Mouse (Mus musculus) neural tube, embryonic 13.5 days (tissue): Measurements from ENCODE around the gene Add3. TPM values are rescaled to one million over a fixed set of nuclear protein-coding genes. Genes with fewer than 3 reads are reported as not detected.

Experiments used
- ATAC-seq: fragments of 200-750 bp; cut with Nextera tagmentation; 2 replicates; pipeline ENCODE4 v1.8.0; 2017; ENCODE audit warnings: low read depth, mild to moderate bottlenecking, moderate TSS enrichment, moderate library complexity
- H3K27ac ChIP-seq: fragments of 300-500 bp; sonication (generic); replicated peaks from 2 replicates; pipeline ENCODE4 v1.5.1; 2015; ENCODE audit warnings: moderate library complexity, mild to moderate bottlenecking, inconsistent platforms
- H3K27me3 ChIP-seq: fragments of 300-500 bp; sonication (generic); 2 replicates; pipeline ENCODE4 v1.6.1; 2015; ENCODE audit warnings: mild to moderate bottlenecking, inconsistent platforms
- H3K36me3 ChIP-seq: fragments of 300-500 bp; sonication (generic); 2 replicates; pipeline ENCODE4 v1.6.1; 2015; ENCODE audit warnings: mild to moderate bottlenecking, inconsistent platforms
- H3K4me1 ChIP-seq: fragments of 300-500 bp; sonication (generic); replicated peaks from 2 replicates; pipeline ENCODE4 v1.6.1; 2015; ENCODE audit warnings: inconsistent platforms
- H3K4me2 ChIP-seq: fragments of 300-500 bp; sonication (generic); 2 replicates; pipeline ENCODE4 v1.6.1; 2015; ENCODE audit warnings: inconsistent platforms, mild to moderate bottlenecking, moderate library complexity
- H3K4me3 ChIP-seq: fragments of 300-500 bp; sonication (generic); 2 replicates; pipeline ENCODE4 v1.5.1; 2015; ENCODE audit warnings: mild to moderate bottlenecking, inconsistent platforms
- H3K9ac ChIP-seq: fragments of 300-500 bp; sonication (generic); 2 replicates; pipeline ENCODE4 v1.6.1; 2015; ENCODE audit warnings: moderate library complexity, mild to moderate bottlenecking, inconsistent platforms
- H3K9me3 ChIP-seq: fragments of 300-500 bp; sonication (generic); 2 replicates; pipeline ENCODE4 v1.6.1; 2016; ENCODE audit warnings: inconsistent platforms
- WGBS: fragments of 180-500 bp; shearing (Covaris S2); methylation state at CpG from one replicate; pipeline ENCODE4 v1.1.7; 2015; 5-methylcytosine and 5-hydroxymethylcytosine counted together
- polyA plus RNA-seq: library from polyadenylated mRNA; unstranded; fragments of >200 nt; fragmentation: Nextera tagmentation; extraction: Ambion mirVana; gene quantifications from 2 replicates; pipeline ENCODE4 v1.2.1, GENCODE M21; 2015

Add3 gene
- polyA plus RNA-seq, 1 experiment from 2014 or later, result 35.6 TPM

GRCm38 (mm10) chr19:53119255-53119795 is 20.9 kb upstream of the Add3 start:
- Histone ChIP-seq H3K4me3 (no peak overlapping the region), H3K9ac (no peak overlapping the region), H3K9me3 (no peaks in the 10 kb centered on the region), H3K4me1 (no peaks in the 10 kb centered on the region), H3K4me2 (no peak overlapping the region), H3K27me3 (no peaks in the 10 kb centered on the region), H3K36me3 (no peaks in the 10 kb centered on the region), H3K27ac (no peak overlapping the region)
- no peak for ATAC-seq
- WGBS, result 87% methylated on average over 8 of the region's 8 CpGs

- no peak for ATAC-seq
- Histone ChIP-seq H3K4me2 (no peak overlapping the region), H3K27me3 (no peaks in the 10 kb centered on the region), H3K4me3 (no peak overlapping the region), H3K9ac (no peak overlapping the region), H3K27ac (no peak overlapping the region), H3K9me3 (no peaks in the 10 kb centered on the region), H3K36me3 (no peaks in the 10 kb centered on the region), H3K4me1 (no peaks in the 10 kb centered on the region)
- 63% methylated on average over 3 of the region's 3 CpGs for WGBS
These were observed 19.8 kb upstream of the Add3 start for GRCm38 (mm10) chr19:53120483-53120882.

- H3K36me3 ChIP-seq, result no peaks in the 10 kb centered on the region
- H3K4me1 ChIP-seq, result no peaks in the 10 kb centered on the region
- ATAC-seq, result no peak
- WGBS, result 90% methylated on average over 6 of the region's 6 CpGs
- no peak overlapping the region for H3K27ac ChIP-seq
- peaks cover 5% of the 10 kb centered on the region; the same call in 1 of the 2 replicates for H3K27me3 ChIP-seq
- no peaks in the 10 kb centered on the region for H3K9me3 ChIP-seq
- H3K4me2 ChIP-seq, result no peak overlapping the region
- no peak overlapping the region for H3K4me3 ChIP-seq
- H3K9ac ChIP-seq, result no peak overlapping the region
These were observed 17.5 kb upstream of the Add3 start for GRCm38 (mm10) chr19:53122641-53123241.

GRCm38 (mm10) chr19:53123301-53123700 is 16.9 kb upstream of the Add3 start:
- Histone ChIP-seq H3K4me1 (peaks cover 4% of the 10 kb centered on the region; the same call in 1 of the 2 replicates), H3K4me3 (no peak overlapping the region), H3K36me3 (no peaks in the 10 kb centered on the region), H3K9ac (no peak overlapping the region), H3K4me2 (no peak overlapping the region), H3K9me3 (no peaks in the 10 kb centered on the region), H3K27ac (no peak overlapping the region), H3K27me3 (peaks cover 10% of the 10 kb centered on the region)
- whole genome bisulfite sequencing, result 80% methylated on average over 5 of the region's 5 CpGs
- ATAC-seq, result no peak

GRCm38 (mm10) chr19:53125679-53126078 is 14.6 kb upstream of the Add3 start:
- H3K36me3 ChIP-seq, result no peaks in the 10 kb centered on the region
- H3K27ac ChIP-seq, result no peak overlapping the region
- ATAC-seq, result no peak
- peaks cover 18% of the 10 kb centered on the region for H3K27me3 ChIP-seq
- H3K4me3 ChIP-seq, result no peak overlapping the region
- H3K4me2 ChIP-seq, result no peak overlapping the region
- no peaks in the 10 kb centered on the region for H3K9me3 ChIP-seq
- WGBS, result 85% methylated on average over 2 of the region's 2 CpGs
- peaks cover 4% of the 10 kb centered on the region; the same call in 1 of the 2 replicates for H3K4me1 ChIP-seq
- no peak overlapping the region for H3K9ac ChIP-seq

- WGBS, result 94% methylated on average over 3 of the region's 4 CpGs
- Histone ChIP-seq H3K36me3 (no peaks in the 10 kb centered on the region), H3K9me3 (no peaks in the 10 kb centered on the region), H3K9ac (no peak overlapping the region), H3K4me2 (no peak overlapping the region), H3K4me1 (peaks cover 4% of the 10 kb centered on the region; the same call in 1 of the 2 replicates), H3K4me3 (no peak overlapping the region), H3K27ac (no peak overlapping the region), H3K27me3 (peaks cover 18% of the 10 kb centered on the region)
- no peak for ATAC-seq
These were observed 13.7 kb upstream of the Add3 start for GRCm38 (mm10) chr19:53126546-53126945.

- no peak overlapping the region for H3K9ac ChIP-seq
- H3K4me2 ChIP-seq, result no peak overlapping the region
- H3K4me3 ChIP-seq, result no peak overlapping the region
- peaks cover 4% of the 10 kb centered on the region; the same call in 1 of the 2 replicates for H3K4me1 ChIP-seq
- H3K36me3 ChIP-seq, result no peaks in the 10 kb centered on the region
- H3K27ac ChIP-seq, result no peak overlapping the region
- no peaks in the 10 kb centered on the region for H3K9me3 ChIP-seq
- peaks cover 18% of the 10 kb centered on the region for H3K27me3 ChIP-seq
- WGBS, result 21% methylated on average over 18 of the region's 18 CpGs
- no peak for ATAC-seq
These were observed 12.6 kb upstream of the Add3 start for GRCm38 (mm10) chr19:53127320-53128291.

GRCm38 (mm10) chr19:53128494-53129337 is 11.5 kb upstream of the Add3 start:
- 48% methylated on average over 13 of the region's 13 CpGs for WGBS
- H3K27me3 ChIP-seq, result peaks cover 18% of the 10 kb centered on the region
- no peak overlapping the region for H3K4me2 ChIP-seq
- no peak for ATAC-seq
- no peak overlapping the region for H3K27ac ChIP-seq
- no peaks in the 10 kb centered on the region for H3K36me3 ChIP-seq
- H3K9me3 ChIP-seq, result no peaks in the 10 kb centered on the region
- no peak overlapping the region for H3K9ac ChIP-seq
- H3K4me1 ChIP-seq, result peaks cover 4% of the 10 kb centered on the region; the same call in 1 of the 2 replicates
- no peak overlapping the region for H3K4me3 ChIP-seq

GRCm38 (mm10) chr19:53130399-53131175 is 9.7 kb upstream of the Add3 start:
- 84% methylated on average over 15 of the region's 16 CpGs for WGBS
- no peak overlapping the region for H3K9ac ChIP-seq
- H3K36me3 ChIP-seq, result no peaks in the 10 kb centered on the region
- H3K27me3 ChIP-seq, result peaks cover 18% of the 10 kb centered on the region
- no peak for ATAC-seq
- H3K4me1 ChIP-seq, result peaks cover 4% of the 10 kb centered on the region; the same call in 1 of the 2 replicates
- no peak overlapping the region for H3K4me2 ChIP-seq
- no peak overlapping the region for H3K4me3 ChIP-seq
- no peaks in the 10 kb centered on the region for H3K9me3 ChIP-seq
- H3K27ac ChIP-seq, result no peak overlapping the region

- no peak overlapping the region for H3K27ac ChIP-seq
- ATAC-seq, result no peak
- H3K4me1 ChIP-seq, result peaks cover 16% of the 10 kb centered on the region
- H3K9me3 ChIP-seq, result no peaks in the 10 kb centered on the region
- H3K4me2 ChIP-seq, result no peak overlapping the region
- WGBS, result 86% methylated on average over 10 of the region's 10 CpGs
- H3K36me3 ChIP-seq, result no peaks in the 10 kb centered on the region
- H3K4me3 ChIP-seq, result no peak overlapping the region
- H3K9ac ChIP-seq, result no peak overlapping the region
- peaks cover 16% of the 10 kb centered on the region for H3K27me3 ChIP-seq
These were observed 7.8 kb upstream of the Add3 start for GRCm38 (mm10) chr19:53132471-53132870.
